Mouse (Mus musculus) 3T3-L1 (cell line): ENCODE measurements around the gene Arid1b.

Experiments
- DNase-seq: peaks from one replicate; pipeline ENCODE4 v3.0.0-alpha.2; 2015; ENCODE audit warnings: low read depth, low spot score

Arid1b gene

GRCm38 (mm10) chr17:5238387-5239245 is 244.5 kb downstream of the Arid1b start:
- no peak for DNase-seq

GRCm38 (mm10) chr17:5244526-5244925 is 250.4 kb downstream of the Arid1b start:
- DNase-seq = no peak

- DNase-seq = no peak
These were observed 252.6 kb downstream of the Arid1b start for GRCm38 (mm10) chr17:5246688-5247087.

- no peak for DNase-seq
These were observed 253.1 kb downstream of the Arid1b start for GRCm38 (mm10) chr17:5247247-5247646.

- no peak for DNase-seq
These were observed 253.6 kb downstream of the Arid1b start for GRCm38 (mm10) chr17:5247737-5248136.

GRCm38 (mm10) chr17:5248957-5249656 is 255.0 kb downstream of the Arid1b start:
- DNase-seq = no peak

GRCm38 (mm10) chr17:5249681-5250180 is 255.6 kb downstream of the Arid1b start:
- DNase-seq = no peak

GRCm38 (mm10) chr17:5252436-5252835 is 258.3 kb downstream of the Arid1b start:
- peak; percentile 74 for DNase-seq

- no peak for DNase-seq
These were observed 260.8 kb downstream of the Arid1b start for GRCm38 (mm10) chr17:5254717-5255617.

GRCm38 (mm10) chr17:5255618-5255933 is 261.4 kb downstream of the Arid1b start:
- DNase-seq = no peak

- DNase-seq = no peak
These were observed 264.8 kb downstream of the Arid1b start for GRCm38 (mm10) chr17:5258978-5259377.

GRCm38 (mm10) chr17:5261131-5261651 is 267.1 kb downstream of the Arid1b start:
- no peak for DNase-seq

- no peak for DNase-seq
These were observed 267.9 kb downstream of the Arid1b start for GRCm38 (mm10) chr17:5261874-5262605.

GRCm38 (mm10) chr17:5262788-5263187 is 268.7 kb downstream of the Arid1b start:
- no peak for DNase-seq

- DNase-seq = no peak
These were observed 270.7 kb downstream of the Arid1b start for GRCm38 (mm10) chr17:5264783-5265182.

- DNase-seq = no peak
These were observed 271.5 kb downstream of the Arid1b start for GRCm38 (mm10) chr17:5265615-5266014.

GRCm38 (mm10) chr17:5267747-5268146 is 273.6 kb downstream of the Arid1b start:
- DNase-seq = no peak

GRCm38 (mm10) chr17:5269302-5269701 is 275.2 kb downstream of the Arid1b start:
- no peak for DNase-seq

- DNase-seq = no peak
These were observed 275.6 kb downstream of the Arid1b start for GRCm38 (mm10) chr17:5269774-5270173.

GRCm38 (mm10) chr17:5270823-5271222 is 276.7 kb downstream of the Arid1b start:
- no peak for DNase-seq

- DNase-seq = no peak
These were observed 279.0 kb downstream of the Arid1b start for GRCm38 (mm10) chr17:5273118-5273517.
